9 mouse cellular contexts compared by ENCODE assay signal in the genomic region with DNA sequence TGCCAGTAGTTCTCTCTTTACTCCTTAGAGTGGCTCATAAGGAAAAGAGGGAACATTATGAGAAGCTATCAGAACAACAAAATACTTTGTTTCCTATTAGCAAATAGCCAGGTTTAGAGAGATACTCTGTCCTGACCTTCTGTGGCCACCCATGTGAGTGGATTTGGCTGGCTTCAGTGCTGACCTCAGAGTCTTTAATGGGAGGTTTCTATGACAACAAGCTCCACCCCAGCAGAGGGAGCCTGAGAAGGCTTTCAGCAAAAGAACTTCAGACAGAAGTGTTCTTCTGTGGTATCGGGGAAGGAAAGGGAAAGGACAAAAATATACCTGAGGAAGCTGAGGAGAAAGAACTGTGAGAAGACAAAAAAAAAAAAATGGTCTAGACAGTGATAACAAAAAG.
DNase-seq lines count a peak whose midpoint lies in the region; ATAC-seq and TF ChIP-seq lines count a peak whose summit lies in the region.
"Had no signal": no experiment of that assay in that cellular context is flagged by ENCODE, and none has a peak within 500 bp of the region (broad histone marks: within the 10 kb centered on the region; RNA-seq: fewer than 3 reads in every experiment).

No protein-coding gene starts in this region.

- H3K4me3 ChIP-seq in CH12.LX (replicated peaks in 1 of 3; ENCODE audit: low read depth in 2 of 3, low read length in 2 of 3, poor library complexity in 1 of 3), result no peak overlapping the region
- no peak overlapping the region for H3K4me3 ChIP-seq in forebrain, embryonic 13.5 days
- no peak overlapping the region for H3K4me3 ChIP-seq in liver, adult 2 months (ENCODE audit: insufficient read depth, low read depth, low read length)
- H3K4me3 ChIP-seq: stomach, embryonic 15.5 days had no signal

- no peak overlapping the region for H3K9ac ChIP-seq in CH12.LX (ENCODE audit: insufficient read depth, low read depth)
- H3K9ac ChIP-seq in forebrain, embryonic 13.5 days, result no peak overlapping the region
- no peak overlapping the region for H3K9ac ChIP-seq in liver, adult 2 months (ENCODE audit: low read depth, low read length)
- H3K9ac ChIP-seq: stomach, embryonic 15.5 days had no signal

- H3K79me2 ChIP-seq in CH12.LX (replicated peaks; ENCODE audit: control insufficient read depth, extremely low read depth, insufficient read depth, poor library complexity, severe bottlenecking), result no peaks in the 10 kb centered on the region
- no peaks in the 10 kb centered on the region for H3K79me2 ChIP-seq in liver, adult 2 months (ENCODE audit: control insufficient read depth, insufficient read depth, low read length)

- in situ Hi-C loops in CH12.LX (cut with MboI; ENCODE audit: low pct_ligation_motif_present, low pct_unique_long_range_greater_than_20kb, low sequenced_read_pairs), result no loop called here

- TF ChIP-seq POLR2A in CH12.LX (IDR thresholded peaks at IDR 0.05; ENCODE audit: low read depth, low read length), result no peak
- TF ChIP-seq POLR2A in liver, adult 2 months (IDR thresholded peaks at IDR 0.05; ENCODE audit: extremely low read depth, insufficient read depth, low read length), result no peak

- peak; percentile 37 to 62 for DNase-seq in cerebellum, postnatal 10 days
- no peak for DNase-seq in cerebellum, adult 11-12 months
- peak; percentile 6 for DNase-seq in CH12.LX (ENCODE audit: extremely low read depth)
- peak; percentile 17 for DNase-seq in liver, adult 2 months (ENCODE audit: extremely low read depth, low read depth, low spot score)
- peak; percentile 68 for DNase-seq in testis, postnatal 10 days (ENCODE audit: low spot score)
- DNase-seq in layer of hippocampus, postnatal 10 days (ENCODE audit: low spot score in 2 of 2), result no peak
- no peak for DNase-seq in cerebellum, postnatal 36 days

- no peak for TF ChIP-seq CTCF in CH12.LX (conservative IDR thresholded peaks at IDR 0.05 in 1 of 2, IDR thresholded peaks at IDR 0.05 in 1 of 2; ENCODE audit: low read depth in 2 of 2, low read length in 2 of 2)
- TF ChIP-seq CTCF in liver, adult 2 months (IDR thresholded peaks at IDR 0.05; ENCODE audit: low read depth, low read length), result no peak

- no peak for TF ChIP-seq EP300 in CH12.LX (IDR thresholded peaks at IDR 0.05; ENCODE audit: low read length)

- dilution Hi-C loops in CH12.LX (cut with MboI; ENCODE audit: extremely low pct_ligation_motif_present, extremely low pct_unique_long_range_greater_than_20kb, low sequenced_read_pairs), result no loop called here

- H3K27me3 ChIP-seq in CH12.LX (replicated peaks), result no peaks in the 10 kb centered on the region
- H3K27me3 ChIP-seq in forebrain, embryonic 13.5 days, result no peaks in the 10 kb centered on the region
- H3K27me3 ChIP-seq in liver, adult 2 months (ENCODE audit: control insufficient read depth, insufficient read depth, low read length), result no peaks in the 10 kb centered on the region
- H3K27me3 ChIP-seq: stomach, embryonic 15.5 days had no signal

- ATAC-seq in forebrain, embryonic 13.5 days, result peak; percentile 57; the same call in 1 of the 2 replicates

- no peaks in the 10 kb centered on the region for H3K36me3 ChIP-seq in CH12.LX (replicated peaks in 1 of 2; ENCODE audit: control insufficient read depth in 1 of 2, insufficient read depth in 1 of 2, low read length in 1 of 2)
- H3K36me3 ChIP-seq in forebrain, embryonic 13.5 days (ENCODE audit: poor library complexity, severe bottlenecking), result no peaks in the 10 kb centered on the region
- no peaks in the 10 kb centered on the region for H3K36me3 ChIP-seq in liver, adult 2 months (ENCODE audit: control insufficient read depth, insufficient read depth, low read length)
- H3K36me3 ChIP-seq: stomach, embryonic 15.5 days had no signal

- WGBS in forebrain, embryonic 13.5 days, result 12% methylated on average over 1 of the region's 1 CpGs
- 45% methylated on average over 1 of the region's 1 CpGs for WGBS in liver, adult 2 months

- TF ChIP-seq RAD21 in CH12.LX (IDR thresholded peaks at IDR 0.05; ENCODE audit: low read depth, low read length), result no peak

- no peaks in the 10 kb centered on the region for H3K9me3 ChIP-seq in CH12.LX (replicated peaks; ENCODE audit: low read length)
- H3K9me3 ChIP-seq in forebrain, embryonic 13.5 days (replicated peaks), result no peaks in the 10 kb centered on the region
- H3K9me3 ChIP-seq: stomach, embryonic 15.5 days had no signal

- H3K27ac ChIP-seq in CH12.LX (ENCODE audit: insufficient read depth, low read depth), result no peak overlapping the region
- no peak overlapping the region for H3K27ac ChIP-seq in forebrain, embryonic 13.5 days
- H3K27ac ChIP-seq in liver, adult 2 months (replicated peaks; ENCODE audit: insufficient read depth, low read depth, low read length), result no peak overlapping the region
- H3K27ac ChIP-seq: stomach, embryonic 15.5 days had no signal

- no peaks in the 10 kb centered on the region for H3K4me1 ChIP-seq in CH12.LX (ENCODE audit: control insufficient read depth in 1 of 2, insufficient read depth in 2 of 2)
- H3K4me1 ChIP-seq in forebrain, embryonic 13.5 days, result peaks cover 5% of the 10 kb centered on the region; the same call in 1 of the 2 replicates
- H3K4me1 ChIP-seq in liver, adult 2 months (ENCODE audit: control insufficient read depth, insufficient read depth, low read length), result no peaks in the 10 kb centered on the region
- H3K4me1 ChIP-seq: stomach, embryonic 15.5 days had no signal

- H3K4me2 ChIP-seq in CH12.LX (ENCODE audit: insufficient read depth, low read depth, poor library complexity, severe bottlenecking), result no peak overlapping the region
- no peak overlapping the region for H3K4me2 ChIP-seq in forebrain, embryonic 13.5 days
- H3K4me2 ChIP-seq: stomach, embryonic 15.5 days had no signal

TF ChIP-seq in CH12.LX, 34 proteins besides CTCF, POLR2A, EP300 and RAD21:
- TF ChIP-seq NRF1 (IDR thresholded peaks at IDR 0.05; ENCODE audit: low read depth, low read length), result no peak
- no peak for TF ChIP-seq MEF2A (IDR thresholded peaks at IDR 0.05; ENCODE audit: borderline replicate concordance, low read depth, low read length)
- TF ChIP-seq GABPA (IDR thresholded peaks at IDR 0.05; ENCODE audit: insufficient replicate concordance, low read depth, low read length), result no peak
- TF ChIP-seq KAT2A (IDR thresholded peaks at IDR 0.05; ENCODE audit: insufficient replicate concordance, low read length), result no peak

Comparison
In these comparisons a context has a peak if more than half of its experiments do, and no peak if none do; other contexts are left out.
1. DNase-seq: peak in cerebellum, postnatal 10 days (2 of 2), CH12.LX (single experiment), liver, adult 2 months (single experiment) and testis, postnatal 10 days (single experiment); none in cerebellum, adult 11-12 months (single experiment), layer of hippocampus, postnatal 10 days (0 of 2) and cerebellum, postnatal 36 days (0 of 2).